Mouse (Mus musculus) E14TG2a.4 (cell line): Measurements from ENCODE around the gene Macrod2.

Experiments
- CTCF ChIP-seq: conservative IDR thresholded peaks from 2 replicates; pipeline ENCODE4 v1.5.1; 2014; ENCODE audit warnings: low read length
- NANOG ChIP-seq: IDR thresholded peaks from 2 replicates; pipeline ENCODE4 v1.6.1; 2014; ENCODE audit warnings: borderline replicate concordance, low read length, mixed read lengths
- POU5F1 ChIP-seq: IDR thresholded peaks from 2 replicates; pipeline ENCODE4 v1.6.1; 2014; ENCODE audit warnings: low read length, borderline replicate concordance

GRCm38 (mm10) chr2:140934483-140934882 lies 539.4 kb downstream of the Macrod2 start:
- no peak for TF ChIP-seq CTCF
- no peak for TF ChIP-seq NANOG
- no peak for TF ChIP-seq POU5F1
